Comparison of ENCODE assay signal across 11 mouse cellular contexts in genomic region chr4:150119640-150120039, GRCm38 (mm10). TPM values are rescaled to one million over a fixed set of nuclear protein-coding genes. Genes with fewer than 3 reads are reported as not detected.
DNase-seq lines count a peak whose midpoint lies in the region; ATAC-seq and TF ChIP-seq lines count a peak whose summit lies in the region.
"Had no signal": no experiment of that assay in that cellular context is flagged by ENCODE, and none has a peak within 500 bp of the region (broad histone marks: within the 10 kb centered on the region; RNA-seq: fewer than 3 reads in every experiment).

No protein-coding gene starts in this region.

- H3K36me3 ChIP-seq in heart, postnatal 0 days (replicated peaks; ENCODE audit: control insufficient read depth, insufficient read depth, low read length) = no peaks in the 10 kb centered on the region
- H3K36me3 ChIP-seq in embryonic facial prominence, embryonic 13.5 days = no peaks in the 10 kb centered on the region
- H3K36me3 ChIP-seq in midbrain, postnatal 0 days (ENCODE audit: insufficient read depth, low read length) = no peaks in the 10 kb centered on the region

- H3K9me3 ChIP-seq in heart, postnatal 0 days (replicated peaks; ENCODE audit: control insufficient read depth, low read length) = no peaks in the 10 kb centered on the region
- no peaks in the 10 kb centered on the region for H3K9me3 ChIP-seq in embryonic facial prominence, embryonic 13.5 days
- no peaks in the 10 kb centered on the region for H3K9me3 ChIP-seq in midbrain, postnatal 0 days (ENCODE audit: low read length)

- H3K27ac ChIP-seq in heart, postnatal 0 days (ENCODE audit: low read depth) = no peak overlapping the region
- no peak overlapping the region for H3K27ac ChIP-seq in embryonic facial prominence, embryonic 13.5 days
- H3K27ac ChIP-seq in midbrain, postnatal 0 days (ENCODE audit: low read depth, low read length) = no peak overlapping the region

- no peak for TF ChIP-seq EP300 in heart, postnatal 0 days (IDR thresholded peaks at IDR 0.05; ENCODE audit: low read depth)

- DNase-seq in heart, postnatal 0 days (ENCODE audit: low spot score) = no peak
- DNase-seq in heart, postnatal 36 days = no peak
- DNase-seq in kidney, adult 9 months = peak; percentile 90
- peak; percentile 15 for DNase-seq in midbrain, postnatal 0 days (ENCODE audit: low spot score)
- DNase-seq in spleen, postnatal 14 days (ENCODE audit: low spot score in 2 of 2) = no peak
- no peak for DNase-seq in frontal cortex, postnatal 10 days (ENCODE audit: low spot score in 2 of 2)
- DNase-seq: right cerebral cortex, postnatal 4 days had no signal

- ATAC-seq in heart, postnatal 0 days (ENCODE audit: insufficient read depth, low read depth) = no peak
- no peak for ATAC-seq in embryonic facial prominence, embryonic 13.5 days (ENCODE audit: insufficient number of reproducible peaks, insufficient read depth, low FRiP score, low TSS enrichment, low read depth)
- ATAC-seq in midbrain, postnatal 0 days (ENCODE audit: low FRiP score) = no peak
- ATAC-seq in frontal cortex, adult (ENCODE audit: low TSS enrichment) = no peak

- intact Hi-C loops in heart, postnatal 36 days (cut with DNase I) = no loop called here

- TF ChIP-seq CTCF in heart, postnatal 0 days (IDR thresholded peaks at IDR 0.05; ENCODE audit: low read depth) = no peak
- no peak for TF ChIP-seq CTCF in midbrain, postnatal 0 days (IDR thresholded peaks at IDR 0.05)

- WGBS in heart, postnatal 0 days = 54% methylated on average over 14 of the region's 14 CpGs
- 60% methylated on average over 14 of the region's 14 CpGs for WGBS in embryonic facial prominence, embryonic 13.5 days
- WGBS in midbrain, postnatal 0 days = 69% methylated on average over 14 of the region's 14 CpGs

- 0 out of 2 replicates have a peak overlapping the region, but pooled peaks have one; percentile 22 for H3K4me2 ChIP-seq in heart, postnatal 0 days (ENCODE audit: low read depth, low read length)
- H3K4me2 ChIP-seq in embryonic facial prominence, embryonic 13.5 days = peak overlapping the region; percentile 47
- no peak overlapping the region for H3K4me2 ChIP-seq in midbrain, postnatal 0 days (ENCODE audit: low read depth, low read length, poor library complexity, severe bottlenecking)

- H3K4me3 ChIP-seq in heart, postnatal 0 days (ENCODE audit: low read depth, low read length) = no peak overlapping the region
- no peak overlapping the region for H3K4me3 ChIP-seq in embryonic facial prominence, embryonic 13.5 days
- H3K4me3 ChIP-seq in midbrain, postnatal 0 days (ENCODE audit: low read depth, low read length) = no peak overlapping the region

- no peaks in the 10 kb centered on the region for H3K27me3 ChIP-seq in heart, postnatal 0 days (ENCODE audit: control insufficient read depth, insufficient read depth, low read length)
- H3K27me3 ChIP-seq in embryonic facial prominence, embryonic 13.5 days = no peaks in the 10 kb centered on the region
- H3K27me3 ChIP-seq in midbrain, postnatal 0 days (ENCODE audit: insufficient read depth, low read length) = no peaks in the 10 kb centered on the region

- no peak overlapping the region for H3K9ac ChIP-seq in heart, postnatal 0 days (replicated peaks; ENCODE audit: low read depth, low read length)
- no peak overlapping the region for H3K9ac ChIP-seq in embryonic facial prominence, embryonic 13.5 days
- no peak overlapping the region for H3K9ac ChIP-seq in midbrain, postnatal 0 days (replicated peaks; ENCODE audit: low read length, poor library complexity, severe bottlenecking)

- H3K4me1 ChIP-seq in heart, postnatal 0 days (ENCODE audit: control insufficient read depth, insufficient read depth) = no peaks in the 10 kb centered on the region
- H3K4me1 ChIP-seq in embryonic facial prominence, embryonic 13.5 days = 0 out of 2 replicates have a peak, but pooled peaks cover 10% of the 10 kb centered on the region
- no peaks in the 10 kb centered on the region for H3K4me1 ChIP-seq in midbrain, postnatal 0 days (ENCODE audit: insufficient read depth, low read length)

RNA-seq across cellular contexts. Expression of gene Slc2a5, which starts 0.6 kb away (rescaled TPM):
- total RNA-seq in heart, postnatal 0 days (2014; rRNA removed; ENCODE audit: low replicate concordance) = 0.58 TPM in 1 of 2 replicates, not detected in the other
- 0.42 and 0.59 TPM in 2 replicates for polyA plus RNA-seq in heart, postnatal 0 days (2015; fragmentation: Nextera tagmentation; extraction: Ambion mirVana)
- under 1 TPM; 0.11 TPM for total RNA-seq in heart, postnatal 36 days (2021)
- polyA plus RNA-seq in embryonic facial prominence, embryonic 13.5 days (2015; fragmentation: Nextera tagmentation; extraction: Ambion mirVana) = 0.76 and 1.1 TPM in 2 replicates
- 1.5 and 4.3 TPM in 2 replicates for total RNA-seq in midbrain, postnatal 0 days (2014; rRNA removed)
- polyA plus RNA-seq in midbrain, postnatal 0 days (2015; fragmentation: Nextera tagmentation; extraction: Ambion mirVana) = 2.1 and 3.2 TPM in 2 replicates

RNA-seq across cellular contexts. Expression of gene Slc2a7, which starts 29.1 kb away (rescaled TPM):
- not detected in 2 replicates for total RNA-seq in heart, postnatal 0 days (2014; rRNA removed; ENCODE audit: low replicate concordance)
- not detected in 2 replicates for polyA plus RNA-seq in heart, postnatal 0 days (2015; fragmentation: Nextera tagmentation; extraction: Ambion mirVana)
- not detected for total RNA-seq in heart, postnatal 36 days (2021)
- not detected in 2 replicates for polyA plus RNA-seq in embryonic facial prominence, embryonic 13.5 days (2015; fragmentation: Nextera tagmentation; extraction: Ambion mirVana)
- total RNA-seq in midbrain, postnatal 0 days (2014; rRNA removed) = not detected in 2 replicates
- polyA plus RNA-seq in midbrain, postnatal 0 days (2015; fragmentation: Nextera tagmentation; extraction: Ambion mirVana) = not detected in 2 replicates
- total RNA-seq: left cerebral cortex, postnatal 25 days had no signal
- polyA plus RNA-seq: cortical plate, adult 2 months had no signal

RNA-seq across cellular contexts. Expression of gene Gpr157, which starts 32.5 kb away (rescaled TPM):
- total RNA-seq in heart, postnatal 0 days (2014; rRNA removed; ENCODE audit: low replicate concordance) = 15.0 and 23.3 TPM in 2 replicates
- 4.3 and 4.5 TPM in 2 replicates for polyA plus RNA-seq in heart, postnatal 0 days (2015; fragmentation: Nextera tagmentation; extraction: Ambion mirVana)
- 10 to 100 TPM; 26.7 to 41.1 TPM for total RNA-seq in heart, postnatal 36 days (2021)
- polyA plus RNA-seq in embryonic facial prominence, embryonic 13.5 days (2015; fragmentation: Nextera tagmentation; extraction: Ambion mirVana) = 1.3 and 1.5 TPM in 2 replicates
- total RNA-seq in midbrain, postnatal 0 days (2014; rRNA removed) = 4.4 TPM in 2 replicates
- 0.47 and 0.49 TPM in 2 replicates for polyA plus RNA-seq in midbrain, postnatal 0 days (2015; fragmentation: Nextera tagmentation; extraction: Ambion mirVana)

Comparison
In these comparisons a context has a peak if more than half of its experiments do, and no peak if none do; other contexts are left out.
1. DNase-seq: peak in kidney, adult 9 months (single experiment) and midbrain, postnatal 0 days (single experiment); none in heart, postnatal 0 days (single experiment), heart, postnatal 36 days (0 of 2), spleen, postnatal 14 days (0 of 2) and frontal cortex, postnatal 10 days (0 of 2).